ENCODE assay signal across 25 mouse cellular contexts in the genomic region with DNA sequence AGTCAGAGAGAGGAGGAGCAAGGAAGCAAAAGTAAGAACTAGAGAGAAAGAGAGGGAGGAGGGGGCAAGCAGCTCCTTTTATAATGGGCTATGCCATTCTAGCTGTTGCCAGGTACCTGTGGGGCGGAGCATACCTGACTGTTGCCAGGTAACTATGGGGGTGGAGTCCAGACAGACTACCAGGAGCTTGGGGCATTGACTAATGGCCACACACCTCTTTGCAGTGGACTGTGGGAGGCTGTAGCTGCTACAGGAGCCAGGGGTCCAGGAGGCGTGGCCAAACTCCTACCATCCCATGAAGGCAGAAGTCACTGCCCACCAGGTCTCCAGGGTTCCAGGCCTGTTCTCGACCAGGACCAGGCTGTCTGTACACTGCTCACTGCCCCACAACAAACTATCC. TPM values are rescaled to one million over a fixed set of nuclear protein-coding genes. Genes with fewer than 3 reads are reported as not detected.
DNase-seq lines count a peak whose midpoint lies in the region; ATAC-seq and TF ChIP-seq lines count a peak whose summit lies in the region.
"Had no signal": no experiment of that assay in that cellular context is flagged by ENCODE, and none has a peak within 500 bp of the region (broad histone marks: within the 10 kb centered on the region; RNA-seq: fewer than 3 reads in every experiment).

No protein-coding gene starts in this region.

- no peak overlapping the region for H3K9ac ChIP-seq in embryonic facial prominence, embryonic 15.5 days
- H3K9ac ChIP-seq in kidney, embryonic 16.5 days (replicated peaks; ENCODE audit: low read length), result no peak overlapping the region
- H3K9ac ChIP-seq in lung, embryonic 15.5 days, result no peak overlapping the region
- no peak overlapping the region for H3K9ac ChIP-seq in lung, postnatal 0 days (replicated peaks; ENCODE audit: low read depth)
- H3K9ac ChIP-seq in stomach, embryonic 14.5 days (replicated peaks; ENCODE audit: low read depth, low read length), result no peak overlapping the region
- H3K9ac ChIP-seq in stomach, postnatal 0 days (ENCODE audit: low read length), result no peak overlapping the region
- H3K9ac ChIP-seq: embryonic facial prominence, embryonic 12.5 days; forebrain, embryonic 12.5 days; forebrain, embryonic 15.5 days; heart, embryonic 12.5 days; heart, embryonic 15.5 days; hindbrain, embryonic 13.5 days had no signal

- no peak overlapping the region for H3K4me2 ChIP-seq in embryonic facial prominence, embryonic 15.5 days (replicated peaks)
- H3K4me2 ChIP-seq in kidney, embryonic 16.5 days (replicated peaks; ENCODE audit: low read depth, low read length), result no peak overlapping the region
- H3K4me2 ChIP-seq in lung, embryonic 15.5 days, result no peak overlapping the region
- H3K4me2 ChIP-seq in lung, postnatal 0 days (replicated peaks; ENCODE audit: low read depth, low read length), result no peak overlapping the region
- no peak overlapping the region for H3K4me2 ChIP-seq in stomach, embryonic 14.5 days (replicated peaks; ENCODE audit: low read depth, low read length)
- H3K4me2 ChIP-seq in stomach, postnatal 0 days (replicated peaks; ENCODE audit: low read depth), result no peak overlapping the region
- H3K4me2 ChIP-seq: embryonic facial prominence, embryonic 12.5 days; forebrain, embryonic 12.5 days; forebrain, embryonic 15.5 days; heart, embryonic 12.5 days; heart, embryonic 15.5 days; hindbrain, embryonic 13.5 days had no signal

- no peak for DNase-seq in embryonic facial prominence, embryonic 10.5 days (ENCODE audit: low spot score)
- DNase-seq in kidney, adult 11 months, result no peak
- DNase-seq in lung, postnatal 0 days (ENCODE audit: low spot score), result no peak
- no peak for DNase-seq in stomach, postnatal 0 days (ENCODE audit: low spot score)
- DNase-seq: adrenal gland, postnatal 10 days; adrenal gland, postnatal 36 days; cerebellum, adult 18-20 months; cerebellum, adult 9-10 months; cerebellum, postnatal 14 days; gastrocnemius, postnatal 25 days; heart, adult 18-20 months; heart, postnatal 10 days; heart, postnatal 36 days had no signal

- H3K9me3 ChIP-seq in embryonic facial prominence, embryonic 15.5 days (replicated peaks), result no peaks in the 10 kb centered on the region
- H3K9me3 ChIP-seq in embryonic facial prominence, embryonic 10.5 days, result no peaks in the 10 kb centered on the region
- no peaks in the 10 kb centered on the region for H3K9me3 ChIP-seq in kidney, embryonic 16.5 days (ENCODE audit: low read length)
- no peaks in the 10 kb centered on the region for H3K9me3 ChIP-seq in lung, embryonic 15.5 days
- no peaks in the 10 kb centered on the region for H3K9me3 ChIP-seq in lung, postnatal 0 days (ENCODE audit: low read length)
- no peaks in the 10 kb centered on the region for H3K9me3 ChIP-seq in stomach, embryonic 14.5 days (ENCODE audit: control insufficient read depth, low read depth, low read length)
- H3K9me3 ChIP-seq in stomach, postnatal 0 days (ENCODE audit: control insufficient read depth, low read length), result no peaks in the 10 kb centered on the region
- H3K9me3 ChIP-seq: embryonic facial prominence, embryonic 12.5 days; forebrain, embryonic 12.5 days; forebrain, embryonic 15.5 days; heart, embryonic 12.5 days; heart, embryonic 15.5 days; hindbrain, embryonic 10.5 days; hindbrain, embryonic 13.5 days had no signal

- TF ChIP-seq EP300 in lung, postnatal 0 days (IDR thresholded peaks at IDR 0.05), result no peak
- TF ChIP-seq EP300 in stomach, postnatal 0 days (optimal IDR thresholded peaks at IDR 0.05), result no peak

- no peaks in the 10 kb centered on the region for H3K27me3 ChIP-seq in embryonic facial prominence, embryonic 15.5 days
- H3K27me3 ChIP-seq in embryonic facial prominence, embryonic 10.5 days (replicated peaks; ENCODE audit: low read depth, poor library complexity, severe bottlenecking), result no peaks in the 10 kb centered on the region
- H3K27me3 ChIP-seq in kidney, embryonic 16.5 days (ENCODE audit: insufficient read depth, low read length), result no peaks in the 10 kb centered on the region
- H3K27me3 ChIP-seq in lung, embryonic 15.5 days, result no peaks in the 10 kb centered on the region
- H3K27me3 ChIP-seq in lung, postnatal 0 days (replicated peaks; ENCODE audit: insufficient read depth, low read length), result no peaks in the 10 kb centered on the region
- no peaks in the 10 kb centered on the region for H3K27me3 ChIP-seq in stomach, embryonic 14.5 days (ENCODE audit: control insufficient read depth, insufficient read depth, low read length)
- H3K27me3 ChIP-seq in stomach, postnatal 0 days (ENCODE audit: control insufficient read depth, insufficient read depth, low read length), result no peaks in the 10 kb centered on the region
- H3K27me3 ChIP-seq: embryonic facial prominence, embryonic 12.5 days; forebrain, embryonic 12.5 days; forebrain, embryonic 15.5 days; heart, embryonic 12.5 days; heart, embryonic 15.5 days; hindbrain, embryonic 13.5 days had no signal

- no peaks in the 10 kb centered on the region for H3K4me1 ChIP-seq in embryonic facial prominence, embryonic 15.5 days
- peaks cover 22% of the 10 kb centered on the region for H3K4me1 ChIP-seq in embryonic facial prominence, embryonic 10.5 days
- no peaks in the 10 kb centered on the region for H3K4me1 ChIP-seq in kidney, embryonic 16.5 days (ENCODE audit: insufficient read depth, low read length)
- H3K4me1 ChIP-seq in lung, embryonic 15.5 days, result 0 out of 2 replicates have a peak, but pooled peaks cover 3% of the 10 kb centered on the region
- H3K4me1 ChIP-seq in lung, postnatal 0 days (ENCODE audit: insufficient read depth, low read depth, low read length), result no peaks in the 10 kb centered on the region
- no peaks in the 10 kb centered on the region for H3K4me1 ChIP-seq in stomach, embryonic 14.5 days (ENCODE audit: control insufficient read depth, insufficient read depth, low read length)
- H3K4me1 ChIP-seq in stomach, postnatal 0 days (replicated peaks; ENCODE audit: control insufficient read depth, insufficient read depth), result no peaks in the 10 kb centered on the region
- H3K4me1 ChIP-seq: embryonic facial prominence, embryonic 12.5 days; forebrain, embryonic 12.5 days; forebrain, embryonic 15.5 days; heart, embryonic 12.5 days; heart, embryonic 15.5 days; hindbrain, embryonic 13.5 days had no signal

- 85% methylated on average over 3 of the region's 3 CpGs for WGBS in embryonic facial prominence, embryonic 15.5 days
- WGBS in embryonic facial prominence, embryonic 10.5 days, result 85% methylated on average over 3 of the region's 3 CpGs
- 91% methylated on average over 3 of the region's 3 CpGs for WGBS in kidney, embryonic 16.5 days
- WGBS in lung, embryonic 15.5 days, result 78% methylated on average over 3 of the region's 3 CpGs
- 81% methylated on average over 3 of the region's 3 CpGs for WGBS in lung, postnatal 0 days
- WGBS in stomach, embryonic 14.5 days, result 80% methylated on average over 3 of the region's 3 CpGs
- 81% methylated on average over 3 of the region's 3 CpGs for WGBS in stomach, postnatal 0 days

- no peak overlapping the region for H3K27ac ChIP-seq in embryonic facial prominence, embryonic 15.5 days (replicated peaks)
- no peak overlapping the region for H3K27ac ChIP-seq in embryonic facial prominence, embryonic 10.5 days (replicated peaks)
- no peak overlapping the region for H3K27ac ChIP-seq in kidney, embryonic 16.5 days (ENCODE audit: low read length)
- no peak overlapping the region for H3K27ac ChIP-seq in lung, embryonic 15.5 days
- H3K27ac ChIP-seq in lung, postnatal 0 days (ENCODE audit: low read length), result no peak overlapping the region
- no peak overlapping the region for H3K27ac ChIP-seq in stomach, embryonic 14.5 days (ENCODE audit: low read length)
- H3K27ac ChIP-seq in stomach, postnatal 0 days (replicated peaks), result no peak overlapping the region
- H3K27ac ChIP-seq: embryonic facial prominence, embryonic 12.5 days; forebrain, embryonic 12.5 days; forebrain, embryonic 15.5 days; heart, embryonic 15.5 days; hindbrain, embryonic 10.5 days; hindbrain, embryonic 13.5 days had no signal

- ATAC-seq in embryonic facial prominence, embryonic 15.5 days (ENCODE audit: insufficient number of reproducible peaks, low FRiP score, low TSS enrichment, low read depth), result peak; percentile 19; the same call in 1 of the 2 replicates
- peak; percentile 39; the same call in 1 of the 2 replicates for ATAC-seq in kidney, embryonic 16.5 days (ENCODE audit: low FRiP score, low TSS enrichment)
- ATAC-seq in lung, embryonic 15.5 days (ENCODE audit: borderline replicate concordance, extremely low read depth, low FRiP score, low TSS enrichment), result 0 out of 2 replicates have a peak, but pooled peaks have one; percentile 15
- ATAC-seq in lung, postnatal 0 days, result no peak
- 0 out of 2 replicates have a peak, but pooled peaks have one; percentile 33 for ATAC-seq in stomach, embryonic 14.5 days (ENCODE audit: insufficient number of reproducible peaks, insufficient read depth, low FRiP score, low read depth)
- no peak for ATAC-seq in stomach, postnatal 0 days (ENCODE audit: low FRiP score, low TSS enrichment)
- ATAC-seq: forebrain, embryonic 15.5 days had no signal

- TF ChIP-seq CTCF in lung, postnatal 0 days (IDR thresholded peaks at IDR 0.05), result no peak
- TF ChIP-seq CTCF in stomach, postnatal 0 days (IDR thresholded peaks at IDR 0.05; ENCODE audit: low read depth), result no peak

- no peak overlapping the region for H3K4me3 ChIP-seq in embryonic facial prominence, embryonic 15.5 days (replicated peaks)
- no peak overlapping the region for H3K4me3 ChIP-seq in embryonic facial prominence, embryonic 10.5 days
- H3K4me3 ChIP-seq in kidney, embryonic 16.5 days (ENCODE audit: low read length), result no peak overlapping the region
- no peak overlapping the region for H3K4me3 ChIP-seq in lung, embryonic 15.5 days
- H3K4me3 ChIP-seq in lung, postnatal 0 days (ENCODE audit: low read depth, low read length), result no peak overlapping the region
- no peak overlapping the region for H3K4me3 ChIP-seq in stomach, embryonic 14.5 days (ENCODE audit: low read depth, low read length)
- no peak overlapping the region for H3K4me3 ChIP-seq in stomach, postnatal 0 days (ENCODE audit: low read depth, low read length)
- H3K4me3 ChIP-seq: embryonic facial prominence, embryonic 12.5 days; erythroblast, embryonic 14.5 days; forebrain, embryonic 12.5 days; forebrain, embryonic 15.5 days; heart, embryonic 12.5 days; heart, embryonic 15.5 days; hindbrain, embryonic 10.5 days; hindbrain, embryonic 13.5 days had no signal

- no peaks in the 10 kb centered on the region for H3K36me3 ChIP-seq in embryonic facial prominence, embryonic 15.5 days
- no peaks in the 10 kb centered on the region for H3K36me3 ChIP-seq in embryonic facial prominence, embryonic 10.5 days (replicated peaks)
- H3K36me3 ChIP-seq in kidney, embryonic 16.5 days (ENCODE audit: insufficient read depth, low read length), result no peaks in the 10 kb centered on the region
- no peaks in the 10 kb centered on the region for H3K36me3 ChIP-seq in lung, embryonic 15.5 days
- H3K36me3 ChIP-seq in lung, postnatal 0 days (ENCODE audit: insufficient read depth, low read length), result no peaks in the 10 kb centered on the region
- H3K36me3 ChIP-seq in stomach, embryonic 14.5 days (ENCODE audit: control insufficient read depth, insufficient read depth, low read length), result no peaks in the 10 kb centered on the region
- no peaks in the 10 kb centered on the region for H3K36me3 ChIP-seq in stomach, postnatal 0 days (ENCODE audit: control insufficient read depth, insufficient read depth, low read length)
- H3K36me3 ChIP-seq: embryonic facial prominence, embryonic 12.5 days; forebrain, embryonic 12.5 days; forebrain, embryonic 15.5 days; heart, embryonic 12.5 days; heart, embryonic 15.5 days; hindbrain, embryonic 10.5 days; hindbrain, embryonic 13.5 days had no signal

RNA-seq across cellular contexts. Expression of gene Tiparp, which starts 49.4 kb away (rescaled TPM):
- polyA plus RNA-seq in embryonic facial prominence, embryonic 15.5 days (2015; fragmentation: Nextera tagmentation; extraction: Ambion mirVana), result 38.8 and 43.7 TPM in 2 replicates
- polyA plus RNA-seq in embryonic facial prominence, embryonic 10.5 days (2016; fragmentation: Nextera tagmentation; extraction: Ambion mirVana), result 47.5 and 48.7 TPM in 2 replicates
- 27.4 and 28.3 TPM in 2 replicates for polyA plus RNA-seq in kidney, embryonic 16.5 days (2015; fragmentation: Nextera tagmentation; extraction: Ambion mirVana)
- 40.1 and 43.1 TPM in 2 replicates for polyA plus RNA-seq in lung, embryonic 15.5 days (2015; fragmentation: Nextera tagmentation; extraction: Ambion mirVana)
- polyA plus RNA-seq in lung, postnatal 0 days (2015; fragmentation: Nextera tagmentation; extraction: Ambion mirVana), result 45.1 and 45.3 TPM in 2 replicates
- 35.7 and 42.3 TPM in 2 replicates for polyA plus RNA-seq in stomach, embryonic 14.5 days (2014; fragmentation: Nextera tagmentation; extraction: Ambion mirVana)
- polyA plus RNA-seq in stomach, postnatal 0 days (2015; fragmentation: Nextera tagmentation; extraction: Ambion mirVana), result 19.8 and 20.2 TPM in 2 replicates

Comparison
In these comparisons a context has a peak if more than half of its experiments do, and no peak if none do; other contexts are left out.
1. ATAC-seq: peak in embryonic facial prominence, embryonic 15.5 days (single experiment), kidney, embryonic 16.5 days (single experiment), lung, embryonic 15.5 days (single experiment) and stomach, embryonic 14.5 days (single experiment); none in lung, postnatal 0 days (single experiment) and stomach, postnatal 0 days (single experiment).